ENCODE assay signal across 18 mouse cellular contexts in the genomic region with DNA sequence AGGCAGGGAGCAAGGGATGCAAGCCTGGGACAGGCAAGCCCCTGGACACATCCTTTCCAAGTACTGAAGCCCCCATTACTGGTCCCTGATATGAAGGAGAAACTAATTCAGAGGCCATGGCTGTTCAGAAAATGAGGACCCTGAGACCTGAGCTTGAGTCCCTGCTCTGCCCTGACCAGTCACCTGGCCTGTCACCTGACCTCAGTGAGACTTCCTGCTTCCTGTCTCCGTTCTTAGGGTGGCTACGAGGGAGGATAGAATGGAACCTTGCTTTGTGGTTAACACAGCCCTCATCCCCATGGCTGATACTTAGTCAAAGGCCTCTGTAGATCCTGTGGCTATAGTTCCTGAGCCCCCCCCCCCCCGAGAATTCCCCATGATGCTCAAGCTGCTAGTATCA. TPM values are rescaled to one million over a fixed set of nuclear protein-coding genes. Genes with fewer than 3 reads are reported as not detected.
"Had no signal": no experiment of that assay in that cellular context is flagged by ENCODE, and none has a peak within 500 bp of the region (broad histone marks: within the 10 kb centered on the region; RNA-seq: fewer than 3 reads in every experiment).

No protein-coding gene starts in this region.

- H3K27ac ChIP-seq: neural tube, embryonic 12.5 days; neural tube, embryonic 13.5 days; neural tube, embryonic 15.5 days; stomach, embryonic 15.5 days; stomach, postnatal 0 days had no signal

- H3K36me3 ChIP-seq: neural tube, embryonic 12.5 days; neural tube, embryonic 13.5 days; neural tube, embryonic 15.5 days; stomach, embryonic 15.5 days had no signal

- H3K4me3 ChIP-seq: neural tube, embryonic 12.5 days; neural tube, embryonic 13.5 days; neural tube, embryonic 15.5 days; stomach, embryonic 15.5 days had no signal

- H3K4me1 ChIP-seq: stomach, embryonic 15.5 days had no signal

- H3K9ac ChIP-seq: neural tube, embryonic 12.5 days; neural tube, embryonic 13.5 days; neural tube, embryonic 15.5 days; stomach, embryonic 15.5 days had no signal

- H3K4me2 ChIP-seq: neural tube, embryonic 12.5 days; neural tube, embryonic 13.5 days; neural tube, embryonic 15.5 days; stomach, embryonic 15.5 days had no signal

- H3K9me3 ChIP-seq: neural tube, embryonic 12.5 days; neural tube, embryonic 13.5 days; neural tube, embryonic 15.5 days; stomach, embryonic 15.5 days had no signal

- DNase-seq: retina, postnatal 1 day; right cerebral cortex, adult 18-20 months; right cerebral cortex, postnatal 14 days; right cerebral cortex, postnatal 25 days; right cerebral cortex, postnatal 4 days; spleen, adult 18-20 months; thymus, adult 18-20 months; thymus, adult 2 months; thymus, postnatal 14 days; thymus, postnatal 25 days; thymus, postnatal 36 days; thymus, postnatal 4 days had no signal

- H3K27me3 ChIP-seq: neural tube, embryonic 12.5 days; neural tube, embryonic 13.5 days; neural tube, embryonic 15.5 days; stomach, embryonic 15.5 days had no signal

RNA-seq across cellular contexts. Expression of a gene that starts 30.0 kb away (rescaled TPM):
- total RNA-seq: neutrophil, adult 5-6 weeks had no signal
